Mouse (Mus musculus): ENCODE results near the gene 1700123K08Rik. TPM values are rescaled to one million over a fixed set of nuclear protein-coding genes. Genes with fewer than 3 reads are reported as not detected.

1700123K08Rik gene
- polyA plus RNA-seq (2015; fragmentation: Nextera tagmentation; extraction: Ambion mirVana): not detected in 2 replicates

GRCm38 (mm10) chr5:138564612-138565011, at the start of gene 1700123K08Rik:
Gene 1700123K08Rik (minus strand): TSS chr5:138564712.

Small RNA genes lying within 50 kb of the gene (microRNA-seq; reads per million reads assigned to microRNA genes)
- gene Gm24082: 0 reads per million in 2 experiments

Other genes with a start within 250 kb of the 1700123K08Rik start
- not detected in 2 replicates for gene Pvrig, start 222.8 kb downstream of the 1700123K08Rik start, polyA plus RNA-seq (2015; fragmentation: Nextera tagmentation; extraction: Ambion mirVana)
- gene Zfp157, start 123.2 kb downstream of the 1700123K08Rik start, polyA plus RNA-seq (2015; fragmentation: Nextera tagmentation; extraction: Ambion mirVana): 9.8 and 11.8 TPM in 2 replicates
- 34.5 and 35.3 TPM in 2 replicates for gene Zfp68, start 55.0 kb upstream of the 1700123K08Rik start, polyA plus RNA-seq (2015; fragmentation: Nextera tagmentation; extraction: Ambion mirVana)
- gene A430033K04Rik, start 58.1 kb upstream of the 1700123K08Rik start, polyA plus RNA-seq (2015; fragmentation: Nextera tagmentation; extraction: Ambion mirVana): 4.0 and 4.7 TPM in 2 replicates
- 6.5 and 8.6 TPM in 2 replicates for gene Fam20c, start 189.8 kb upstream of the 1700123K08Rik start, polyA plus RNA-seq (2015; fragmentation: Nextera tagmentation; extraction: Ambion mirVana)

Data from skeletal muscle tissue, postnatal 0 days (tissue).